Mouse (Mus musculus) bone marrow, adult 2 months (tissue): ENCODE measurements around the gene Ins2.

ENCODE experiments used
- CTCF ChIP-seq: fragments of 200-500 bp; IDR thresholded peaks from 2 replicates; pipeline ENCODE4 v1.5.1; 2011; ENCODE audit warnings: low read length, control low read depth; ENCODE audit not compliant: control insufficient read depth, insufficient read depth
- POLR2A ChIP-seq: fragments of 200-500 bp; IDR thresholded peaks from 2 replicates; pipeline ENCODE4 v1.6.1; 2011; ENCODE audit warnings: low read depth, mild to moderate bottlenecking, control low read depth, low read length, borderline replicate concordance; ENCODE audit not compliant: control insufficient read depth

DNA sequence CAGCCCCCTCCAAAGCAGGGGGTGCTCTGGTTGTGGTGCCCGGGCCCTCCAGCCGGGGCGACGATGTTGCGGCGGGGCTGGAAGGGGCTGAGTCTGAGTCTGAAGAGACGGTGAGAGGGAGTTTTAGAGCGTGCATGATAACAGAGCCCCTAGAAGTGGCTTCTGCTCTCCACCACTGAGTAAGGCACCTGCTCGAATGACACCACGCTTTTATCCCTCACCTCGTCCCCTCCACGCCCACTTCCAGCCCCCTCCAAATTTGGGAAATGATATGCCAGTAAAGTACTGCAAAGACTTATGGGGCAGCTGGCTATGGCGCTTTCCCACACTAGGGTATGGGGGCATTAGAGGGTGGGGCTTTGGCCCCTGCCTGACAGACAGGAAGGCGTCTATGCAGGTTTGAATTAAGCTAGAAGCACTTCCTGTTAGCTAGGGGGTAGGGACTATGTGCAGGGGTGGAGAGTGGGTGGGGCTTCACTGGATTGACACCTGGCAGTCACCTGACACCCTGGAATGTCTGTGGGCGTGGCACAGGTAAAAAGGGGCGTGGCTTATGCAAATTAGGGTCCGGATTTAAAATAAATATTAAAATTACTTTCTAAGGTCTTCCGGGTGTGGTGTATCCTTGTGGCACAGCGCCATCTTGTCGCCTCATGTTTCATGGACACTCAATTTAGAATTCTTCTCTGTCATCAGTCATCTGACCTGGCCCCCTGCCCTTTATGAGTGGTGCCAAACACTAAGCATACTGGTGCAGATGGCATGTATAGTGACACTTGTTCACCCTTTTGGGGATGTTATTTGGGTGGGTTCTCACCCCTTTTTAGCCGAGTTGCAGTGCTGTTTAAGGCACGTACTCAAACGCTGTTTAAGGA is 73.2 kb downstream of the Ins2 start, which contains the start of gene Gm49394:
- TF ChIP-seq CTCF (no peak), POLR2A (no peak)
